Mouse (Mus musculus): ENCODE results near the gene Ttn. TPM values are rescaled to one million over a fixed set of nuclear protein-coding genes. Genes with fewer than 3 reads are reported as not detected.

The Ttn gene
- polyA plus RNA-seq, 1 experiment from 2014 or later, result 9.5 TPM

- Histone ChIP-seq H3K9me3 (replicated peaks) (no peaks in the 10 kb centered on the region), H3K4me1 (no peaks in the 10 kb centered on the region), H3K4me3 (replicated peaks) (no peak overlapping the region), H3K4me2 (no peak overlapping the region), H3K36me3 (no peaks in the 10 kb centered on the region), H3K9ac (no peak overlapping the region), H3K27me3 (no peaks in the 10 kb centered on the region), H3K27ac (no peak overlapping the region)
- ATAC-seq (replicated peaks; ENCODE audit: low FRiP score), result no peak
- 80% methylated on average over 5 of the region's 5 CpGs for WGBS
These were observed 630 bp downstream of the Ttn start for GRCm38 (mm10) chr2:76981717-76982116.

DNA sequence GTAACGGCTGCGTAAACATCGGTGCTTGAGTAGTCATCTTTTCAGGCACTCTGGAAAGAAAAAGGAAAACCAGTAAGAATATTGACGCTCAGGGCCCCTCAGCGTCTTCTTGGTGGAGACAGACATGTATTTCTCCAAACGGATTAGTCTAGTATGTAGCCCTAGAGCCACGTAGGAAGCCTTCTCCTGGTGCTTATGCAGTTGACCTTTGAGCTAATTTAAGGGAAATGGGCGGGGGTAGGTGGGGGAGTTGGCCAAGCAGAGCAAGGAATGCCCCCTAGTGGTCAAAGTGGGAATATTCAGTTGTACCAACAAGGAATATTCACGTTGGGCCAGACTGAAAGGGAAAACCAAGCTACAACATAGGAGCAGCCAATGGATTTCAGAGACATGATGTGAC lies 2.2 kb downstream of the Ttn start:
- no peak for ATAC-seq (replicated peaks; ENCODE audit: low FRiP score)
- Histone ChIP-seq H3K4me1 (no peaks in the 10 kb centered on the region), H3K27me3 (no peaks in the 10 kb centered on the region), H3K4me3 (replicated peaks) (no peak overlapping the region), H3K27ac (no peak overlapping the region), H3K9me3 (replicated peaks) (no peaks in the 10 kb centered on the region), H3K36me3 (no peaks in the 10 kb centered on the region), H3K4me2 (no peak overlapping the region), H3K9ac (no peak overlapping the region)
- 53% methylated on average over 9 of the region's 9 CpGs for WGBS

DNA sequence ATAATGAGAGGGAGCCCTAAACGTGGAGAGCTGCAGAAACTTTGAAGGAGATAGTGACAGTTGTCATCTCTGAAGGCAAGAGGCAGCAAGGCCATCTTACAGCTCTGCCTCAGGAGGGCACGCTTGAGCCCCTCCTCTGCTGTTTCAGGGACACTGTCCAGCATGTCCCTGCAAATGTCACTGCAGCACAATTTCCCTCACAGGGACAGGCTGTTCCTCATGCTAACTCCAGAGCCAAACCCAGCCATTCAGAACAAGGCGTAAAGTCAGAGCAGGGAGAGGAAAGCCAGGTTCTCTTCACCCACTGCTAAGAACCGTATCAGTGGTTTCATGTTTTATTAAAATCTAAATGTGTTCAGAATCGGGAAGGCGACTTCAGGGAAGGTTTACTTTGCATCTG lies 4.7 kb downstream of the Ttn start:
- Histone ChIP-seq H3K4me1 (no peaks in the 10 kb centered on the region), H3K27me3 (no peaks in the 10 kb centered on the region), H3K4me2 (no peak overlapping the region), H3K9me3 (replicated peaks) (no peaks in the 10 kb centered on the region), H3K27ac (no peak overlapping the region), H3K36me3 (no peaks in the 10 kb centered on the region), H3K9ac (no peak overlapping the region), H3K4me3 (replicated peaks) (no peak overlapping the region)
- WGBS, result 72% methylated on average over 6 of the region's 6 CpGs
- ATAC-seq (replicated peaks; ENCODE audit: low FRiP score), result no peak

DNA sequence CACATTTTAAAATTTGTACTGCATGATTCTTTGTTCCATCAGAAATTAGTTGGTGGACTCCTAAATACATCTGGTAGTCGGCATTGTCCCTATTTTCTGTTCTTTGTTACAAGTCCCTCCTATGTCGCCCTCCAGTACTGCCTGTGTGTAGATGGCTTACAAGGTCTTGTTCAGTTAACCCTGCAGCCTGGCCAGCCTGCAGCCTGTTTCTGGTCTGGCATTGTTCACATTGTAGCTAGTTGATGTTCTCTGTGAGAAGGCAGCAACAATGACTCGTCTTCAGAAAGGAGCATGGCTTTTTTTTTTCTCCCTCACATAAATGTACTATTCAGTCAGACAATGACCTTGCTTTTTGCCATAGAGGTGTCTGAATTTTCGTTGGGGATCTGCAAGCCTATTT lies 10.3 kb downstream of the Ttn start:
- Histone ChIP-seq H3K4me1 (no peaks in the 10 kb centered on the region), H3K9ac (no peak overlapping the region), H3K4me3 (replicated peaks) (no peak overlapping the region), H3K9me3 (replicated peaks) (no peaks in the 10 kb centered on the region), H3K36me3 (no peaks in the 10 kb centered on the region), H3K27ac (no peak overlapping the region), H3K27me3 (0 out of 2 replicates have a peak, but pooled peaks cover 2% of the 10 kb centered on the region), H3K4me2 (no peak overlapping the region)
- ATAC-seq (replicated peaks; ENCODE audit: low FRiP score), result no peak
- WGBS, result 70% methylated on average over 4 of the region's 4 CpGs

GRCm38 (mm10) chr2:76971069-76971468 lies 11.3 kb downstream of the Ttn start:
- ATAC-seq (replicated peaks; ENCODE audit: low FRiP score), result no peak
- Histone ChIP-seq H3K36me3 (no peaks in the 10 kb centered on the region), H3K27ac (no peak overlapping the region), H3K4me1 (no peaks in the 10 kb centered on the region), H3K4me3 (replicated peaks) (no peak overlapping the region), H3K9ac (no peak overlapping the region), H3K9me3 (replicated peaks) (no peaks in the 10 kb centered on the region), H3K27me3 (0 out of 2 replicates have a peak, but pooled peaks cover 2% of the 10 kb centered on the region), H3K4me2 (no peak overlapping the region)
- 66% methylated on average over 5 of the region's 5 CpGs for WGBS

DNA sequence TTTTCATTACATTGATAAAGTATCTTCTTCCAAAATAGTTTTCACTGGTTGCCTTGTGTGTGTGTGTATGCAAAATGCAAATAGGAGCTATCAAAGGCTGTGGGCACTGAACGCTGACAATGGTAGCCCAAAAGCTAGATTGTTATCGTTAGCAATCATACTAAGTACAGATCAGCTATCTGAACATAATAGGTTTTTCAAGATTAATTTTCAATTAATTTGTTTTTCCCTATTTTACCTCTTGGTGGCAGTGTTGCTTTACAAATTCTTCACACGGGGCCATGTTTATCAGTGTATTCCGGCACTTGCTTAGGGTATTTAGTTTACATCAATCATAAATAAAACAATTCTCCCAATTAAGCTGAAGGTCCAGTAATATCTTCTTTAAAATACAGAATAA lies 11.7 kb downstream of the Ttn start:
- Histone ChIP-seq H3K27ac (no peak overlapping the region), H3K9me3 (replicated peaks) (no peaks in the 10 kb centered on the region), H3K9ac (no peak overlapping the region), H3K4me1 (no peaks in the 10 kb centered on the region), H3K4me3 (replicated peaks) (no peak overlapping the region), H3K36me3 (no peaks in the 10 kb centered on the region), H3K4me2 (no peak overlapping the region), H3K27me3 (0 out of 2 replicates have a peak, but pooled peaks cover 2% of the 10 kb centered on the region)
- ATAC-seq (replicated peaks; ENCODE audit: low FRiP score), result no peak
- WGBS, result 27% methylated on average over 4 of the region's 4 CpGs

GRCm38 (mm10) chr2:76970204-76970603 lies 12.1 kb downstream of the Ttn start:
- WGBS, result 62% methylated on average over 6 of the region's 6 CpGs
- Histone ChIP-seq H3K4me2 (no peak overlapping the region), H3K9ac (no peak overlapping the region), H3K36me3 (no peaks in the 10 kb centered on the region), H3K4me1 (no peaks in the 10 kb centered on the region), H3K27me3 (0 out of 2 replicates have a peak, but pooled peaks cover 2% of the 10 kb centered on the region), H3K9me3 (replicated peaks) (no peaks in the 10 kb centered on the region), H3K27ac (no peak overlapping the region), H3K4me3 (replicated peaks) (no peak overlapping the region)
- no peak for ATAC-seq (replicated peaks; ENCODE audit: low FRiP score)

DNA sequence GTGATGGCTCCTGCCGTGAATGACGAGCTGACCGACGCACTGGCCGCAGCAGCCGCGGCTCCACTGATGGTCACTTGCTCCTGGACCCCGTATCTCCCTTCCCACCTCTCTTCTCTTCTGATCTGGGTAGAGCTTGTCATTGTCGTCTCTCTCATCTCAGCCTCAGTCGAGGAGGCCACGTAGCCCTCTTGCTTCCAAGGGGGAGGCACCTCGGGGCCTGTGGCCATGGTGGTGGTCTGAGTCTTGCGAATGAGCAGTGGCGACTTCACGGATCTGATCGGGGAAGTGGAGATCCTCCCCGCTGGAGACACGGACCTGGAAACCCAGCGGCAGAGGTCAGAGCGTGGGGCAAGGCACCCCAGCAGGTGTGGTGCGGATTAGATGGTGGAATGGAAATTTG lies 12.7 kb downstream of the Ttn start:
- Histone ChIP-seq H3K4me1 (no peaks in the 10 kb centered on the region), H3K27me3 (0 out of 2 replicates have a peak, but pooled peaks cover 2% of the 10 kb centered on the region), H3K9me3 (replicated peaks) (no peaks in the 10 kb centered on the region), H3K9ac (no peak overlapping the region), H3K27ac (no peak overlapping the region), H3K4me2 (no peak overlapping the region), H3K36me3 (no peaks in the 10 kb centered on the region), H3K4me3 (replicated peaks) (no peak overlapping the region)
- 80% methylated on average over 21 of the region's 21 CpGs for WGBS
- ATAC-seq (replicated peaks; ENCODE audit: low FRiP score), result no peak

GRCm38 (mm10) chr2:76968919-76969318 lies 13.4 kb downstream of the Ttn start:
- peak; percentile 86 for ATAC-seq (replicated peaks; ENCODE audit: low FRiP score)
- no peak overlapping the region for H3K9ac ChIP-seq
- H3K27ac ChIP-seq, result no peak overlapping the region
- H3K4me1 ChIP-seq, result no peaks in the 10 kb centered on the region
- H3K27me3 ChIP-seq, result 0 out of 2 replicates have a peak, but pooled peaks cover 2% of the 10 kb centered on the region
- 21% methylated on average over 8 of the region's 8 CpGs for WGBS
- H3K36me3 ChIP-seq, result no peaks in the 10 kb centered on the region
- H3K4me3 ChIP-seq (replicated peaks), result no peak overlapping the region
- no peak overlapping the region for H3K4me2 ChIP-seq
- no peaks in the 10 kb centered on the region for H3K9me3 ChIP-seq (replicated peaks)

DNA sequence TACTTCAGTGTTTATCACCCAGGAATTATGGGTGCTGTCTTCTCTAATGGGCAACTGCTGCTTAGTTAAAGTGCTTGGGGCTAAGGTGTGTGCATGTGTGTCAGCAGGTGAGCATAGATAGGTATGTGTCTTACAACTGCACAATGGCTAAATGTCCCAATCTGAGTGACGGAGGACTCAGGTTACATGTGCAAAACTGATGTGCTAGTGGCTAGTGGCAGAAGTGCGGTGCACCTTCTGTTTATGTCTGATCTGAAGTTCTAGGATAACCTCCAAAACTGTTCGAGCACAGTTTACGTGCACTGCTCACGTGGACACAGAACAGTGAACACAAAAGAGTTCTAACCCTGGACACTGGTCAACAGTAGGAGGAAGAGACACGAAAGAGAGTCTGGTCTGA lies 15.8 kb downstream of the Ttn start:
- ATAC-seq (replicated peaks; ENCODE audit: low FRiP score), result no peak
- no peak overlapping the region for H3K9ac ChIP-seq
- 83% methylated on average over 6 of the region's 6 CpGs for WGBS
- H3K4me1 ChIP-seq, result no peaks in the 10 kb centered on the region
- no peak overlapping the region for H3K4me2 ChIP-seq
- no peak overlapping the region for H3K27ac ChIP-seq
- H3K4me3 ChIP-seq (replicated peaks), result no peak overlapping the region
- 0 out of 2 replicates have a peak, but pooled peaks cover 2% of the 10 kb centered on the region for H3K27me3 ChIP-seq
- H3K36me3 ChIP-seq, result no peaks in the 10 kb centered on the region
- no peaks in the 10 kb centered on the region for H3K9me3 ChIP-seq (replicated peaks)

GRCm38 (mm10) chr2:76966013-76966412 lies 16.3 kb downstream of the Ttn start:
- H3K4me1 ChIP-seq, result no peaks in the 10 kb centered on the region
- 0 out of 2 replicates have a peak, but pooled peaks cover 2% of the 10 kb centered on the region for H3K27me3 ChIP-seq
- no peak overlapping the region for H3K4me3 ChIP-seq (replicated peaks)
- H3K9me3 ChIP-seq (replicated peaks), result no peaks in the 10 kb centered on the region
- no peak for ATAC-seq (replicated peaks; ENCODE audit: low FRiP score)
- H3K36me3 ChIP-seq, result no peaks in the 10 kb centered on the region
- H3K4me2 ChIP-seq, result no peak overlapping the region
- 70% methylated on average over 2 of the region's 2 CpGs for WGBS
- no peak overlapping the region for H3K9ac ChIP-seq
- H3K27ac ChIP-seq, result no peak overlapping the region

GRCm38 (mm10) chr2:76965542-76965941 lies 16.8 kb downstream of the Ttn start:
- no peak for ATAC-seq (replicated peaks; ENCODE audit: low FRiP score)
- H3K9ac ChIP-seq, result no peak overlapping the region
- no peak overlapping the region for H3K4me2 ChIP-seq
- H3K4me1 ChIP-seq, result no peaks in the 10 kb centered on the region
- 0 out of 2 replicates have a peak, but pooled peaks cover 2% of the 10 kb centered on the region for H3K27me3 ChIP-seq
- H3K4me3 ChIP-seq (replicated peaks), result no peak overlapping the region
- H3K27ac ChIP-seq, result no peak overlapping the region
- WGBS, result 62% methylated on average over 7 of the region's 7 CpGs
- H3K36me3 ChIP-seq, result no peaks in the 10 kb centered on the region
- H3K9me3 ChIP-seq (replicated peaks), result no peaks in the 10 kb centered on the region

DNA sequence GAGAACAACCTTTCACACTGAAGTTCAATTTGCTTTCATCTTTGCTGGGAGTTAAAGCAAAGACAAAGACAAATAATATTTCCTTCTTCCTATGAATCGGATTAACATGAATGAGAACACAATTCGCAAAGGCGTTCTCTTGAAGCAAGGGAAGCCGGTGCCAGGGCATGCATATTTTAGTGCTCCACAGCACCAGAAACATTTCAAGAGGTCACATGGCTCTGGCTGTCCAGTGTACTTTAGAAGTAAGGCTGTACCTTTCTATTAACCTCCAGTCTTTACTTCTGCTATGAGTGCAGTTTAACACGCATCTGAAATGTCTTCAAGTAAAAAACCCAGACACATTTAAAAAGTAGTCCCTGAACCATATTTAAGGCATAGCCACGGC lies 20.3 kb downstream of the Ttn start:
- Histone ChIP-seq H3K9ac (no peak overlapping the region), H3K27me3 (no peaks in the 10 kb centered on the region), H3K4me3 (replicated peaks) (no peak overlapping the region), H3K36me3 (no peaks in the 10 kb centered on the region), H3K4me2 (no peak overlapping the region), H3K27ac (no peak overlapping the region), H3K4me1 (no peaks in the 10 kb centered on the region), H3K9me3 (replicated peaks) (no peaks in the 10 kb centered on the region)
- no peak for ATAC-seq (replicated peaks; ENCODE audit: low FRiP score)
- 72% methylated on average over 6 of the region's 6 CpGs for WGBS

Data from kidney, embryonic 15.5 days (tissue).